Mouse (Mus musculus): Measurements from ENCODE around the gene Sigirr.

The Sigirr gene

GRCm38 (mm10) chr7:141096021-141096420 is 4.4 kb downstream of the Sigirr start:
- no peak for DNase-seq

- DNase-seq: no peak
Observed at GRCm38 (mm10) chr7:141094487-141095205, 5.7 kb downstream of the Sigirr start.

GRCm38 (mm10) chr7:141093950-141094349 is 6.4 kb downstream of the Sigirr start:
- DNase-seq: no peak

GRCm38 (mm10) chr7:141092051-141092735 is 8.2 kb downstream of the Sigirr start:
- peak; percentile 90 to 91 for DNase-seq

- DNase-seq: no peak
Observed at GRCm38 (mm10) chr7:141090228-141090627, 10.1 kb downstream of the Sigirr start.

- no peak for DNase-seq
Observed at GRCm38 (mm10) chr7:141088473-141088872, 11.9 kb downstream of the Sigirr start.

- DNase-seq: no peak
Observed at GRCm38 (mm10) chr7:141087894-141088293, 12.5 kb downstream of the Sigirr start.

- peak; percentile 68 to 73 for DNase-seq
Observed at GRCm38 (mm10) chr7:141079481-141080449, 20.6 kb downstream of the Sigirr start.

- no peak for DNase-seq
Observed at GRCm38 (mm10) chr7:141078876-141079275, 21.5 kb downstream of the Sigirr start.

- no peak for DNase-seq
Observed at GRCm38 (mm10) chr7:141077841-141078240, 22.5 kb downstream of the Sigirr start, which contains the start of gene Pkp3. Gene Pkp3 (plus strand): TSS chr7:141078218.

- no peak for DNase-seq
Observed at GRCm38 (mm10) chr7:141073782-141074181, 26.6 kb downstream of the Sigirr start.

- peak; percentile 34 to 48 for DNase-seq
Observed at GRCm38 (mm10) chr7:141072017-141072745, 28.2 kb downstream of the Sigirr start.

- DNase-seq: peak; percentile 58 to 81
Observed at GRCm38 (mm10) chr7:141070058-141070862, 30.1 kb downstream of the Sigirr start.

- peak in 1 of 2 experiments; percentile 24 for DNase-seq
Observed at GRCm38 (mm10) chr7:141068351-141068750, 32.0 kb downstream of the Sigirr start.

GRCm38 (mm10) chr7:141064576-141064975 is 35.8 kb downstream of the Sigirr start:
- DNase-seq: no peak

GRCm38 (mm10) chr7:141064175-141064574 is 36.2 kb downstream of the Sigirr start:
- DNase-seq: peak; percentile 33 to 46

- DNase-seq: peak in 1 of 2 experiments; percentile 6
Observed at GRCm38 (mm10) chr7:141063353-141063752, 37.0 kb downstream of the Sigirr start.

- peak in 1 of 2 experiments; percentile 13 for DNase-seq
Observed at GRCm38 (mm10) chr7:141062525-141062924, 37.8 kb downstream of the Sigirr start.

- DNase-seq: peak in 1 of 2 experiments; percentile 23
Observed at GRCm38 (mm10) chr7:141061269-141061692, 39.1 kb downstream of the Sigirr start.

- peak; percentile 56 to 71 for DNase-seq
Observed at GRCm38 (mm10) chr7:141060426-141061242, 39.7 kb downstream of the Sigirr start, which contains the start of gene B4galnt4. Gene B4galnt4 (plus strand): TSS chr7:141061104.
